Mouse (Mus musculus): ENCODE data around the gene Snx3. TPM values are rescaled to one million over a fixed set of nuclear protein-coding genes. Genes with fewer than 3 reads are reported as not detected.

Gene Snx3
- total and polyA plus RNA-seq, 3 experiments, result 250 to 577 (median 272) TPM

- DNase-seq (ENCODE audit: low spot score) (no peak), ATAC-seq (ENCODE audit: extremely low read depth, insufficient number of reproducible peaks, low FRiP score, poor library complexity, severe bottlenecking) (no peak)
- no peaks in the 10 kb centered on the region; the same call in 1 of the 2 replicates for H3K4me1 ChIP-seq (ENCODE audit: insufficient read depth, low read depth, low read length)
- TF ChIP-seq TAL1 (conservative IDR thresholded peaks at IDR 0.05; ENCODE audit: low read depth, low read length) (no peak), POLR2AphosphoS5 (IDR thresholded peaks at IDR 0.05; ENCODE audit: insufficient replicate concordance, low read depth, low read length) (no peak), GATA2 (IDR thresholded peaks at IDR 0.05; ENCODE audit: borderline replicate concordance, low read depth, low read length) (no peak), CTCF (IDR thresholded peaks at IDR 0.05; ENCODE audit: low read depth, low read length) (no peak), GATA1 (IDR thresholded peaks at IDR 0.05; ENCODE audit: borderline replicate concordance, low read length) (no peak)
- H3K36me3 ChIP-seq (replicated peaks), result no peaks in the 10 kb centered on the region
- H3K4me3 ChIP-seq (ENCODE audit: low read depth, low read length), result no peak overlapping the region
- peaks cover 86% of the 10 kb centered on the region for H3K27me3 ChIP-seq (ENCODE audit: insufficient read depth, low read length)
- peaks cover 19% of the 10 kb centered on the region for H3K9me3 ChIP-seq (replicated peaks)
Measured at GRCm38 (mm10) chr10:42579475-42580130, 77.8 kb downstream of the Snx3 start.

- Histone ChIP-seq H3K9me3 (replicated peaks) (peaks cover 19% of the 10 kb centered on the region), H3K4me1 (ENCODE audit: insufficient read depth, low read depth, low read length) (no peaks in the 10 kb centered on the region; the same call in 1 of the 2 replicates), H3K27me3 (ENCODE audit: insufficient read depth, low read length) (peaks cover 91% of the 10 kb centered on the region), H3K36me3 (replicated peaks) (no peaks in the 10 kb centered on the region), H3K4me3 (ENCODE audit: low read depth, low read length) (no peak overlapping the region)
- no peak for TF ChIP-seq POLR2AphosphoS5 (IDR thresholded peaks at IDR 0.05; ENCODE audit: insufficient replicate concordance, low read depth, low read length)
- TF ChIP-seq TAL1 (conservative IDR thresholded peaks at IDR 0.05; ENCODE audit: low read depth, low read length), result no peak
- TF ChIP-seq GATA2 (IDR thresholded peaks at IDR 0.05; ENCODE audit: borderline replicate concordance, low read depth, low read length), result no peak
- no peak for ATAC-seq (ENCODE audit: extremely low read depth, insufficient number of reproducible peaks, low FRiP score, poor library complexity, severe bottlenecking)
- DNase-seq (ENCODE audit: low spot score), result no peak
Measured at GRCm38 (mm10) chr10:42580131-42580950, 78.5 kb downstream of the Snx3 start.

- DNase-seq (ENCODE audit: low spot score), result no peak
- Histone ChIP-seq H3K4me3 (ENCODE audit: low read depth, low read length) (no peak overlapping the region), H3K36me3 (replicated peaks) (no peaks in the 10 kb centered on the region), H3K27me3 (ENCODE audit: insufficient read depth, low read length) (peaks cover 92% of the 10 kb centered on the region), H3K9me3 (replicated peaks) (peaks cover 19% of the 10 kb centered on the region), H3K4me1 (ENCODE audit: insufficient read depth, low read depth, low read length) (no peaks in the 10 kb centered on the region; the same call in 1 of the 2 replicates)
- ATAC-seq (ENCODE audit: extremely low read depth, insufficient number of reproducible peaks, low FRiP score, poor library complexity, severe bottlenecking), result no peak
- TF ChIP-seq TAL1 (conservative IDR thresholded peaks at IDR 0.05; ENCODE audit: low read depth, low read length) (no peak), GATA1 (IDR thresholded peaks at IDR 0.05; ENCODE audit: borderline replicate concordance, low read length) (no peak), CTCF (IDR thresholded peaks at IDR 0.05; ENCODE audit: low read depth, low read length) (no peak), GATA2 (IDR thresholded peaks at IDR 0.05; ENCODE audit: borderline replicate concordance, low read depth, low read length) (no peak), POLR2AphosphoS5 (IDR thresholded peaks at IDR 0.05; ENCODE audit: insufficient replicate concordance, low read depth, low read length) (no peak)
Measured at GRCm38 (mm10) chr10:42580951-42581277, 79.1 kb downstream of the Snx3 start.

- TF ChIP-seq POLR2AphosphoS5 (IDR thresholded peaks at IDR 0.05; ENCODE audit: insufficient replicate concordance, low read depth, low read length), result no peak
- no peak for TF ChIP-seq GATA2 (IDR thresholded peaks at IDR 0.05; ENCODE audit: borderline replicate concordance, low read depth, low read length)
- no peak for TF ChIP-seq CTCF (IDR thresholded peaks at IDR 0.05; ENCODE audit: low read depth, low read length)
- no peak for TF ChIP-seq TAL1 (conservative IDR thresholded peaks at IDR 0.05; ENCODE audit: low read depth, low read length)
- no peak for TF ChIP-seq GATA1 (IDR thresholded peaks at IDR 0.05; ENCODE audit: borderline replicate concordance, low read length)
- H3K9me3 ChIP-seq (replicated peaks), result peaks cover 19% of the 10 kb centered on the region
- no peak for ATAC-seq (ENCODE audit: extremely low read depth, insufficient number of reproducible peaks, low FRiP score, poor library complexity, severe bottlenecking)
- H3K4me1 ChIP-seq (ENCODE audit: insufficient read depth, low read depth, low read length), result no peaks in the 10 kb centered on the region; the same call in 1 of the 2 replicates
- no peak overlapping the region for H3K4me3 ChIP-seq (ENCODE audit: low read depth, low read length)
- H3K27me3 ChIP-seq (ENCODE audit: insufficient read depth, low read length), result peaks cover 96% of the 10 kb centered on the region
- H3K36me3 ChIP-seq (replicated peaks), result no peaks in the 10 kb centered on the region
- DNase-seq (ENCODE audit: low spot score), result no peak
Measured at GRCm38 (mm10) chr10:42581694-42582565, 80.1 kb downstream of the Snx3 start.

GRCm38 (mm10) chr10:42582566-42583110 is 80.8 kb downstream of the Snx3 start:
- H3K4me3 ChIP-seq (ENCODE audit: low read depth, low read length), result no peak overlapping the region
- peaks cover 19% of the 10 kb centered on the region for H3K9me3 ChIP-seq (replicated peaks)
- peaks cover 96% of the 10 kb centered on the region for H3K27me3 ChIP-seq (ENCODE audit: insufficient read depth, low read length)
- no peaks in the 10 kb centered on the region for H3K36me3 ChIP-seq (replicated peaks)
- no peaks in the 10 kb centered on the region; the same call in 1 of the 2 replicates for H3K4me1 ChIP-seq (ENCODE audit: insufficient read depth, low read depth, low read length)
- DNase-seq (ENCODE audit: low spot score), result no peak
- no peak for TF ChIP-seq POLR2AphosphoS5 (IDR thresholded peaks at IDR 0.05; ENCODE audit: insufficient replicate concordance, low read depth, low read length)
- TF ChIP-seq CTCF (IDR thresholded peaks at IDR 0.05; ENCODE audit: low read depth, low read length), result no peak
- TF ChIP-seq GATA1 (IDR thresholded peaks at IDR 0.05; ENCODE audit: borderline replicate concordance, low read length), result no peak
- TF ChIP-seq TAL1 (conservative IDR thresholded peaks at IDR 0.05; ENCODE audit: low read depth, low read length), result no peak
- no peak for TF ChIP-seq GATA2 (IDR thresholded peaks at IDR 0.05; ENCODE audit: borderline replicate concordance, low read depth, low read length)
- ATAC-seq (ENCODE audit: extremely low read depth, insufficient number of reproducible peaks, low FRiP score, poor library complexity, severe bottlenecking), result no peak

Measured in G1E (cell line).